8 mouse cellular contexts compared by ENCODE assay signal in the genomic region with DNA sequence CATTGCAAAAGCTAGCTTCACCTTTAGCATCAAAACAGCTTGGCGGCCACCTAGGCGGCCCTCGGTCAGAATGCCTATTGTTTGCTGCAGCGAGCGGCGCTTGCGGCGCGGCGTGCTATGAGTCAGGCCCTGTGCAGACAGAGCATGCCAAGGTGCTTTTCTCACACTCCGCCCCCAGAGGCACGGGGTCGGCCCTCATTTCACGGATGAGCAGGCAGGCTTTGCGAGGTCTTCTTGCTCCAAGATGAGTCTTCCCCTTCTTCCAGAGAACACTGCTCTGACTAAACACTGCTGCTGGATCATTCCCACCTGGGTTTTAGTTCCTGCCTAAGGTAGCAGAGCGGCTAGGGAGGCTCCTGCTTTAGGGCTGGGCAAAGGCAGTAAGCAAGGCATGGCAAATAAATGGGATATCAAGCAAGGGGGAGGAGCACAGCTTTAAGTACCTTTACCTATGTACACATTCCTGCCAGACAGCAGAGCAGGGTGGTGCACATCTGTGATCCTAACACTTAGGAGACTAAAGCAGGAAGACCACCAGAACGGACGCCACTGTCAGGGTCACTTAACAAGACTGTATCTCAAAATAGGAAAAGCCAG. TPM values are rescaled to one million over a fixed set of nuclear protein-coding genes. Genes with fewer than 3 reads are reported as not detected.
A peak's percentile ranks its signal among the peaks of the same experiment; 100 is the strongest.
DNase-seq lines count a peak whose midpoint lies in the region; ATAC-seq and TF ChIP-seq lines count a peak whose summit lies in the region.

No protein-coding gene starts in this region.

- peak overlapping the region; percentile 13 to 58; a peak in 3 of 4 replicates for H3K4me3 ChIP-seq in ES-E14 (ENCODE audit: insufficient read depth in 1 of 2, low read depth in 1 of 2, low read length in 2 of 2, poor library complexity in 1 of 2, severe bottlenecking in 1 of 2)
- H3K4me3 ChIP-seq in hindbrain, embryonic 14.5 days (replicated peaks; ENCODE audit: low read length) = 0 out of 2 replicates have a peak overlapping the region, but pooled peaks have one; percentile 2
- H3K4me3 ChIP-seq in neural tube, embryonic 15.5 days (replicated peaks) = no peak overlapping the region

- no peaks in the 10 kb centered on the region for H3K36me3 ChIP-seq in ES-E14 (ENCODE audit: control insufficient read depth, insufficient read depth, low read length, poor library complexity, severe bottlenecking)
- no peaks in the 10 kb centered on the region for H3K36me3 ChIP-seq in hindbrain, embryonic 14.5 days (replicated peaks; ENCODE audit: control insufficient read depth, insufficient read depth)
- H3K36me3 ChIP-seq in neural tube, embryonic 15.5 days = no peaks in the 10 kb centered on the region

- H3K9me3 ChIP-seq in ES-E14 (ENCODE audit: control insufficient read depth, insufficient read depth, low read depth, low read length) = no peaks in the 10 kb centered on the region
- no peaks in the 10 kb centered on the region for H3K9me3 ChIP-seq in hindbrain, embryonic 14.5 days (ENCODE audit: control insufficient read depth, low read length)
- no peaks in the 10 kb centered on the region for H3K9me3 ChIP-seq in neural tube, embryonic 15.5 days (replicated peaks)

- H3K9ac ChIP-seq in ES-E14 (ENCODE audit: insufficient read depth, low read depth, low read length, poor library complexity, severe bottlenecking) = peak overlapping the region; percentile 23; the same call in 1 of the 2 replicates
- peak overlapping the region; percentile 37 for H3K9ac ChIP-seq in hindbrain, embryonic 14.5 days
- peak overlapping the region; percentile 30; the same call in 1 of the 2 replicates for H3K9ac ChIP-seq in neural tube, embryonic 15.5 days (replicated peaks)

- peak overlapping the region; percentile 26; the same call in 1 of the 2 replicates for H3K27ac ChIP-seq in ES-E14 (ENCODE audit: insufficient read depth, low read depth, low read length, poor library complexity, severe bottlenecking)
- H3K27ac ChIP-seq in hindbrain, embryonic 14.5 days = peak overlapping the region; percentile 44
- H3K27ac ChIP-seq in neural tube, embryonic 15.5 days (replicated peaks) = peak overlapping the region; percentile 68

- DNase-seq in A20 (ENCODE audit: low read depth, low spot score) (peak; percentile 78), ES-E14 (ENCODE audit: low read depth, low spot score) (no peak), liver (peak; percentile 12)
- peak; percentile 41 for DNase-seq in embryo, embryonic 11.5 days (ENCODE audit: low read depth, low spot score)
- peak; percentile 42 for DNase-seq in hindbrain, embryonic 14.5 days (ENCODE audit: low spot score)
- no peak for DNase-seq in gastrocnemius, adult 8-10 months (ENCODE audit: low spot score in 2 of 2)
- no peak for DNase-seq in layer of hippocampus, adult 8-10 months (ENCODE audit: low spot score in 2 of 2)

- 4% methylated on average over 18 of the region's 18 CpGs for WGBS in hindbrain, embryonic 14.5 days
- 4% methylated on average over 18 of the region's 18 CpGs for WGBS in neural tube, embryonic 15.5 days

- H3K27me3 ChIP-seq in hindbrain, embryonic 14.5 days (ENCODE audit: control insufficient read depth, insufficient read depth, low read length) = no peaks in the 10 kb centered on the region
- no peaks in the 10 kb centered on the region for H3K27me3 ChIP-seq in neural tube, embryonic 15.5 days (replicated peaks)

- H3K4me1 ChIP-seq in ES-E14 (ENCODE audit: control insufficient read depth in 2 of 2, insufficient read depth in 2 of 2, low read length in 2 of 2, poor library complexity in 1 of 2) = peaks cover 14 to 27% of the 10 kb centered on the region in 2 experiments
- peaks cover 24% of the 10 kb centered on the region for H3K4me1 ChIP-seq in hindbrain, embryonic 14.5 days (replicated peaks; ENCODE audit: control insufficient read depth, insufficient read depth, low read length)
- H3K4me1 ChIP-seq in neural tube, embryonic 15.5 days = peaks cover 28% of the 10 kb centered on the region

- in situ Hi-C loops in ES-E14 (cut with MboI; ENCODE audit: low sequenced_read_pairs in 2 of 2, unreplicated experiment in 2 of 2) = no loop called here

- ATAC-seq in hindbrain, embryonic 14.5 days (ENCODE audit: low FRiP score) = peak; percentile 59; the same call in 1 of the 2 replicates
- ATAC-seq in neural tube, embryonic 15.5 days (ENCODE audit: low FRiP score) = peak; percentile 67; the same call in 1 of the 2 replicates

- H3K4me2 ChIP-seq in hindbrain, embryonic 14.5 days (replicated peaks) = peak overlapping the region; percentile 45
- H3K4me2 ChIP-seq in neural tube, embryonic 15.5 days = peak overlapping the region; percentile 47

TF ChIP-seq in ES-E14, 5 proteins besides CTCF, POLR2A, EP300 and RAD21:
- TF ChIP-seq ZC3H11A (IDR thresholded peaks at IDR 0.05; ENCODE audit: borderline replicate concordance, low read depth, low read length) (no peak), CHD2 (IDR thresholded peaks at IDR 0.05; ENCODE audit: low read depth, low read length) (0 out of 2 replicates have a peak, but pooled peaks have one; percentile 25)

RNA-seq across cellular contexts. Expression of a gene that starts 5.7 kb away (rescaled TPM):
- 34.9 and 52.7 TPM in 2 replicates for total RNA-seq in ES-E14 (2012; rRNA removed)
- 17.7 and 21.2 TPM in 2 replicates for polyA plus RNA-seq in hindbrain, embryonic 14.5 days (2014; fragmentation: Nextera tagmentation; extraction: Ambion mirVana)
- 15.1 and 16.8 TPM in 2 replicates for polyA plus RNA-seq in neural tube, embryonic 15.5 days (2015; fragmentation: Nextera tagmentation; extraction: Ambion mirVana)
- total RNA-seq in gastrocnemius, adult 8-10 months (2022) = 10 to 100 TPM; 71.3 to 85.3 (median 74.4) TPM
- total RNA-seq in layer of hippocampus, adult 8-10 months (2022) = 100 to 1,000 TPM; 130 to 145 (median 134) TPM

RNA-seq across cellular contexts. Expression of a gene that starts 37.3 kb away (rescaled TPM):
- total RNA-seq in ES-E14 (2012; rRNA removed) = 0.21 and 0.31 TPM in 2 replicates
- polyA plus RNA-seq in hindbrain, embryonic 14.5 days (2014; fragmentation: Nextera tagmentation; extraction: Ambion mirVana) = not detected in 2 replicates
- 0.26 TPM in 1 of 2 replicates, not detected in the other for polyA plus RNA-seq in neural tube, embryonic 15.5 days (2015; fragmentation: Nextera tagmentation; extraction: Ambion mirVana)
- not detected for total RNA-seq in gastrocnemius, adult 8-10 months (2022)
- not detected for total RNA-seq in layer of hippocampus, adult 8-10 months (2022)

Comparison
In these comparisons a context has a peak if more than half of its experiments do, and no peak if none do; other contexts are left out.
1. DNase-seq: peak in A20 (single experiment), embryo, embryonic 11.5 days (single experiment), hindbrain, embryonic 14.5 days (single experiment) and liver (single experiment); none in ES-E14 (single experiment), gastrocnemius, adult 8-10 months (0 of 2) and layer of hippocampus, adult 8-10 months (0 of 2).
2. Peak in every context shown above with its lines, with median percentiles within 50 percentile points of each other: H3K27ac ChIP-seq and H3K9ac ChIP-seq.